In the genomic region with DNA sequence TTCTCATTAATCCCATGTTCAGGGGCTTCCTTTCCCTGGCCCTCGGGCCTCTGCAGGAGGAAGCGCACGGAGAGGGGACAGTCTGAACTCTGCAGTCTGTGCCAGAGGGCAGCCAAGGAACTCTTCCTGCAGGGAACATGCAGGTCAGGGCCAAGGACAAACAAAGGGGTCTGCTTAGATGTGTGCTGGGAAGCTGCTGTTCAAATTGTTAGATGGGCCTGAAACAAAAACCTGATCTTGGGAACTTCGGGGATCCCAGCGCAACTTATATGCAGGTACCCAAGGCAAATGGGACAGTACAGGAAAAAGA, we compare ENCODE assay signal across 9 mouse cellular contexts.
DNase-seq lines count a peak whose midpoint lies in the region; ATAC-seq lines count a peak whose summit lies in the region.
"Had no signal": no experiment of that assay in that cellular context is flagged by ENCODE, and none has a peak within 500 bp of the region (broad histone marks: within the 10 kb centered on the region; RNA-seq: fewer than 3 reads in every experiment).

No protein-coding gene starts in this region.

- no peak overlapping the region for H3K9ac ChIP-seq in hindbrain, embryonic 16.5 days (ENCODE audit: low read depth, low read length)
- H3K9ac ChIP-seq in midbrain, embryonic 15.5 days = no peak overlapping the region
- no peak overlapping the region for H3K9ac ChIP-seq in midbrain, embryonic 16.5 days (ENCODE audit: low read depth, low read length)
- H3K9ac ChIP-seq: limb, embryonic 13.5 days had no signal

- H3K36me3 ChIP-seq in hindbrain, embryonic 10.5 days = no peaks in the 10 kb centered on the region
- no peaks in the 10 kb centered on the region for H3K36me3 ChIP-seq in hindbrain, embryonic 16.5 days (ENCODE audit: control insufficient read depth, insufficient read depth, low read length)
- no peaks in the 10 kb centered on the region for H3K36me3 ChIP-seq in midbrain, embryonic 15.5 days (replicated peaks)
- H3K36me3 ChIP-seq in midbrain, embryonic 16.5 days (ENCODE audit: control insufficient read depth, insufficient read depth, low read length) = no peaks in the 10 kb centered on the region
- H3K36me3 ChIP-seq: limb, embryonic 13.5 days had no signal

- H3K4me2 ChIP-seq in hindbrain, embryonic 16.5 days (ENCODE audit: low read length) = no peak overlapping the region
- H3K4me2 ChIP-seq in midbrain, embryonic 15.5 days = no peak overlapping the region
- no peak overlapping the region for H3K4me2 ChIP-seq in midbrain, embryonic 16.5 days (ENCODE audit: low read length)
- H3K4me2 ChIP-seq: limb, embryonic 13.5 days had no signal

- no peaks in the 10 kb centered on the region for H3K9me3 ChIP-seq in hindbrain, embryonic 10.5 days
- no peaks in the 10 kb centered on the region for H3K9me3 ChIP-seq in hindbrain, embryonic 16.5 days (ENCODE audit: control insufficient read depth, low read length)
- H3K9me3 ChIP-seq in midbrain, embryonic 15.5 days = no peaks in the 10 kb centered on the region
- H3K9me3 ChIP-seq in midbrain, embryonic 16.5 days (replicated peaks; ENCODE audit: control insufficient read depth, low read length, poor library complexity, severe bottlenecking) = no peaks in the 10 kb centered on the region
- H3K9me3 ChIP-seq: limb, embryonic 13.5 days had no signal

- H3K4me3 ChIP-seq in hindbrain, embryonic 10.5 days = no peak overlapping the region
- H3K4me3 ChIP-seq in hindbrain, embryonic 16.5 days (ENCODE audit: low read length) = no peak overlapping the region
- H3K4me3 ChIP-seq in midbrain, embryonic 15.5 days = no peak overlapping the region
- no peak overlapping the region for H3K4me3 ChIP-seq in midbrain, embryonic 16.5 days (ENCODE audit: low read depth, low read length)
- H3K4me3 ChIP-seq: limb, embryonic 13.5 days had no signal

- H3K4me1 ChIP-seq in hindbrain, embryonic 10.5 days (replicated peaks) = peaks cover 15% of the 10 kb centered on the region
- peaks cover 10% of the 10 kb centered on the region for H3K4me1 ChIP-seq in hindbrain, embryonic 16.5 days (ENCODE audit: control insufficient read depth, insufficient read depth, low read depth, low read length)
- peaks cover 7% of the 10 kb centered on the region; the same call in 1 of the 2 replicates for H3K4me1 ChIP-seq in midbrain, embryonic 15.5 days
- H3K4me1 ChIP-seq in midbrain, embryonic 16.5 days (ENCODE audit: control insufficient read depth, insufficient read depth, low read length) = 0 out of 2 replicates have a peak, but pooled peaks cover 2% of the 10 kb centered on the region

- 48% methylated on average over 5 of the region's 5 CpGs for WGBS in hindbrain, embryonic 10.5 days
- WGBS in hindbrain, embryonic 16.5 days = 48% methylated on average over 5 of the region's 5 CpGs
- 47% methylated on average over 5 of the region's 5 CpGs for WGBS in midbrain, embryonic 15.5 days
- WGBS in midbrain, embryonic 16.5 days = 43% methylated on average over 5 of the region's 5 CpGs

- H3K27ac ChIP-seq in hindbrain, embryonic 10.5 days = 0 out of 2 replicates have a peak overlapping the region, but pooled peaks have one; percentile 46
- no peak overlapping the region for H3K27ac ChIP-seq in hindbrain, embryonic 16.5 days (ENCODE audit: low read depth, low read length)
- H3K27ac ChIP-seq in midbrain, embryonic 15.5 days = no peak overlapping the region
- H3K27ac ChIP-seq in midbrain, embryonic 16.5 days (ENCODE audit: low read length) = no peak overlapping the region
- H3K27ac ChIP-seq: limb, embryonic 13.5 days had no signal

- DNase-seq in hindbrain, embryonic 10.5 days (ENCODE audit: low spot score) = peak; percentile 4
- DNase-seq in heart, adult 8-10 months (ENCODE audit: low spot score) = peak; percentile 20
- DNase-seq in testis, postnatal 10 days (ENCODE audit: low spot score) = peak; percentile 48
- no peak for DNase-seq in frontal cortex, postnatal 10 days (ENCODE audit: low spot score in 2 of 2)

- no peaks in the 10 kb centered on the region for H3K27me3 ChIP-seq in hindbrain, embryonic 10.5 days (ENCODE audit: insufficient read depth, poor library complexity, severe bottlenecking)
- no peaks in the 10 kb centered on the region for H3K27me3 ChIP-seq in hindbrain, embryonic 16.5 days (replicated peaks; ENCODE audit: control insufficient read depth, insufficient read depth, low read length)
- H3K27me3 ChIP-seq in midbrain, embryonic 15.5 days (replicated peaks) = no peaks in the 10 kb centered on the region
- H3K27me3 ChIP-seq in midbrain, embryonic 16.5 days (ENCODE audit: control insufficient read depth, insufficient read depth, low read depth, low read length) = no peaks in the 10 kb centered on the region
- H3K27me3 ChIP-seq: limb, embryonic 13.5 days had no signal

- no peak for ATAC-seq in hindbrain, embryonic 16.5 days
- ATAC-seq in midbrain, embryonic 15.5 days (replicated peaks) = 0 out of 2 replicates have a peak, but pooled peaks have one; percentile 43
- no peak for ATAC-seq in midbrain, embryonic 16.5 days
- no peak for ATAC-seq in CD4-positive, CD25-positive, alpha-beta regulatory T cell, adult 4 months

Comparison
In these comparisons a context has a peak if more than half of its experiments do, and no peak if none do; other contexts are left out.
1. DNase-seq: peak in hindbrain, embryonic 10.5 days (single experiment), heart, adult 8-10 months (single experiment) and testis, postnatal 10 days (single experiment); none in frontal cortex, postnatal 10 days (0 of 2).